Mouse (Mus musculus) R1 (cell line): ENCODE data around the gene Extl2.
A peak's percentile ranks its signal among the peaks of the same experiment; 100 is the strongest.

Source experiments
- DNase-seq: peaks from one replicate; pipeline ENCODE4 v3.0.0-alpha.2; 2018; ENCODE audit warnings: low read depth, low spot score

The Extl2 gene

DNA sequence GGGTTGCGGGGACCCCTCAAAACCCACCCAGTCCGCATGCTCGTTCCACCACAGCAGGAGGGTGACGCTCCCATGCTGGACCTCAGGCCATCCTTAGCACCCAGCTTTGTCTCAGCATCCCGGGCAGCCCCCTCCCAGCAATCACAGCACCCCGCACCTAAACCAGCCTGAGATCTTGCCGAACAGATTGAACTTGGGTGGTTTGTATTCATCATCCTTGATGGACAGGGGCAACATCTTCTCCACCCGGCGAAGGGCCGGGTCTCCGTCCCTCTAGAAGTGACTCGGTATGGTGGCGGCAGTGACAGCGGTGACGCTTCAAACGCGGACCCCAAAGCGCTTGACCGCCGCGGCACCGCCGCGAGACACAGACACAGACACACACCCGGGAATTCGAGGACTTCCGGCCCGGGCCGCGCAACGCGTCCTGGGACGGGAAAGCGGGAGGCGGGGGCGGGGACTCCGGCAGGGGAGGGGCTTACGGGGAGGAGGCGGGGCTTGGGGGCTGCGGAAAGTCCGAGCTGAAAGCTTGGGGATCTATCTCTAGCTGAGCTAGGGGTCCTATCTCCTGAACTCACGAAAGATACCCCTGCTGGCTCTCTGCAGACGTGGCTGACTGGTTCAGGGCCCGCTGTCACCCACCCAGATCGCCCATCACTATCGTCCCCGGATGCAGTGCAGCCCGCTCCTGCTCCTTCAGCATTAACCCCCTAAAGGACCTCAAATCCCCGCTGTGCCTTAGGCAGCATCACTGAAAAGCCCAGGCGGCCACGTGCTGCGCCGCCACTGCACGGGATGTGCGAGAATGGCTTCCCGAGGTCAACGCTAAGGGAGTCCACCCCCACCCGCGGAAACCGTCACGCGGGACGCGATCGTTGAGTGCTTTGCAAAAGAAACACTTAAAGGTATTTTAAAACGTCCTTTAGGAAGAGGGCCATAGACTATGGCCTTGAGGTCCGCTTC, at the start of gene Extl2, which contains the start of gene Slc30a7:
Extl2 (plus strand) TSS at position 485 of the 963 bp plus-strand sequence.
Slc30a7 (minus strand) TSS at position 429 of the 963 bp plus-strand sequence.
- peak; percentile 85 for DNase-seq

DNA sequence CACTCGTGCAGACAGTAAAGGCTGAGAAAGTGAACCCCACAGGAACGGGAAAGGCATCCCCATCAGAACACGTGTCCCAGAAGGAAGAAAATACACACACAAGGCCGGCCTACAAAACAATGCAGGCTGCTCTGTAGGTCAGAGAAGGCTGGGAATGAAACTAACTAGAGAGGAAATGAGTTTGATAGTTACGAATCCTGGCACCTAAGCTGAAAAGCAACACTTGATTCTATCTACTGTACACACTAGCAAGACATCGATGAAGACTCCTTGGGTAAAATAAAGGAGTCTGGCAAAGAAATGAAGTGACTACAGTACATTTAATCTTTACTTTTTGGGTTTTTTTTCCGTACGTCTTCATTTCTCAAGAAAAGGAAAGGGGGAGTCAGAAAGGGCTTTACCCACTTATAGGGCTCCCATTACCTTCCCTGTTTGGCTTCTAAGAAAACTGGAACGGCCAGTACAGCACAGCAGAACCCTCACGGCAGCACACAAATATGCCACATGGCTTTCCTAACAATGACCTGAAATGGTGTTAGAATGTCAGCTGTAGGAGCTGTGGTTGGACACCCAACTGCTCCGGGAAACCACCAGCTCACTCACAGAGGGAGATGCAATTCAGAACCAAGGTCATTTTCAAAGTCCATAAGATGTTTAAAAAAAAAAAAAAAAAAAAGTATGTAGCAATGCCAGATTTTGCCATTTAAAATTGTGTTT, 45.8 kb upstream of the Extl2 start:
- DNase-seq, result no peak

DNA sequence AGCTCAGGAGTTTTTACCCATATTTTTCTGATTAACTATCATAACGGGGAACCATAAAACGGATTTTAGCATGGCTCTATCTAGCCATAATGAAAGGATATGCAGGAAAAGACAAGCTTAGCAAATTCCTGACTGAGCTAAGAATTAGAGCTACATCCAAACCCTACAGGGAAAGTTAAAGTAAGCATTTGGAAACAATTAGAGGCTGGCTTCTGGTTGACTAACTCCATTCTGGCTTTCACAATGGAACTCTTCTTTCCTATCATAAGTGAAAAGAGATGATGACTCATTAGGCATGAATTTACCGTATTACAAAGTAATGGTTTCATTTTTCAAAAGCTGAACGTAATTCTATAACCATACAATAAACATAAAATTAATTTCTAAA, 45.2 kb upstream of the Extl2 start:
- no peak for DNase-seq

DNA sequence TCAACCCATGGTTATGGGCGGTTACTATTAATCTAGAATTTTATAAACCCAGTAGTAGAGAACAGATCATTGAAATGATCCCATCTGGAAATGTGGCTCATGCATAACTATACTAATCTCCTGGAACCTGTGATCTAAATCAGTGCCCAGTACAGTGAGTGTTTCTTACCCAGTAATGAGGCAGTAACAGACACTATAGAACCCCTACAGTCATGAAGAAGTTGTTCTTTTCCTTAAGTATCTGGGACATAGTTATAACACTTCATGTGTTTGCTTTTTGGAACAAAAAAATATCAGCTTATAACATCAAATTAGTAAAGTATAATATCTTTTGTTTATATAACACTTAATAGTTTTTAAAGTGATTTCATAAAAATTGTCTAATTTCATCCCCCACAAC, 43.7 kb upstream of the Extl2 start:
- no peak for DNase-seq

DNA sequence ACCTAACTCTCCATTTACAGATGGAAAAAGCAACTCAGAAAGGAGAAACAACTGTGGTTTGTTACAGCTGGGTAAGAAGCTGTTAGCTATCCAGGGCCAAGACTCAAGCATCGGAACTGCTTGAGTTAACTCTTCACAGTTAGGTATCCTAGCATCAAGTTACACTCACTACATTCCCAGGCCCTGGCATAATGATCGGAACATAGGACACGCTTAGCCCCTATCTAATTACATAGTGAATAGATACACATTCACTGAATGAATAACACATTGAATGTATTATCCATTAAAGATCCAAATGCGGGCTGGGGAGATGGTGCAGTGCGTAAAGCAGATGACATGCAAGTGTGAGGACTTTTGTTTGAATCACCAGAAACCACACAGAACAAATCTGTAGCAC, 43.2 kb upstream of the Extl2 start:
- DNase-seq, result no peak

DNA sequence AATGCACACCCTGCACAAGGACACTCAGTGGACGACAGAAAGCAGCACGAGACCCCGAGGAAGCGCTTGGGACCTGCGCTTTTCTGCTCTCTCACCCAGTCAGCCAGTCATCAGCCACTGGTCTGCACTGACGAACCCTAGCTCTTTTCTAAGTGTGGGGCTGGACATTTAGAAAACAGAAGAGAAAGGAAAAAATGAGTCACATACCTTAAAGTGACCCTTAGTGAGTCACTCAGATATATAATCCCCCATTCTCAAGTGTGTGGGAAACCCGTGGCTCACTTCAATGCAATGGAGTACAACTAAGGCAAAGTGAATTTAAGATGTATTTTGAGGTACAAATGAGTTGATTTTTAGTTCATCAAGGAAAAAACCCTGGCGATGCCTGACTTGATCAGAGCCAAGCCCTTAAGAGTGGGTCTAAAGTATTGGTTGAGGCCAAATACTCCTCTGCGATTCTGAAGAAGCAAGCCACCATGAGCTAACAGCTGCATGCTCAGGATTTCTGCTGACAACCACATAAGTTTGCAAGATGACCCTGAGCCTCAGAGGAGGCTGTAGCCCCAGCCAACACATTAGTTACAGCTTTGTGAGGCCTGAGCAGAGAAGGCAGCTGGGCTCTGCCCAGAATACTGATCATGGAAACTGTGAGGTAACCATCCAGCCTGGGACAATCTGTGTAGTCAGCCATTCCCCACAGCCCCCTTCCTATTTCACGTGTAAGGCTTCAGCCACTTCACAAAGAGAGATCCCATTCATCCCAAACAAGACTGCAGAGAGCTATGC, 38.3 kb upstream of the Extl2 start:
- no peak for DNase-seq

DNA sequence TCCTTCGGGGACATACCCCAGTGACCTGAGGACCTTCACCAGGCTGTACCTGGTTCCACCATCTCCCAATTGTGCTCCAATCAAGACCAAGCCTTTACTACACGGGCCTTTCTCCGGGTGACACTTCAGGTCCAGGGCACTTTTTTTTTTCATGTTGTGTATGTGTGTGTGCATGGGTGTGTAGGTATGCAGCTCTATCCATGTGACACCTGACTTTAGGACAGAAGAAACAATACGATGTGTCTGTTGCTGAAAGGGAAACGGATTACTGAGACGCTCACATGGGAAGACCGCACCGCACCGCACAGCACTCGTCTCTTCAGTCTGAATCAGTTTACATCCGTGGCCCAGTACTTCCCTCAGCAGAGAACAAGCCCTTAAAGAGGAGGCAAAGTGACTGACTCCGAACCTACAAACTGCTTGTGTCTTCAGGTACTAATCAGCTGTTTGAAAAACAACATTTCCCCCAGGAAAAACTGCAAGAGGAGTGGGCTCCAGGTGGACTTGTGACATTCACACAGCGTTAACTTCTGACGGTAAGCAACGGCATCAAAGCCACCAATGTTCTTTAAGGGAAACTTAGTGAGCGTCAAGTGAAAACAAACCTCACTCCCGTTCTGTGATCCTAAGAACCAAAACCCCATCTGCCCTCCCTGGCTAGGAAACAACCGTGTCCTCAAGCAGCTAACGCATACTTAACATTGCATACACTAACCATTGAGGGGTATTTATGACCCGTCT, 36.0 kb upstream of the Extl2 start:
- no peak for DNase-seq

DNA sequence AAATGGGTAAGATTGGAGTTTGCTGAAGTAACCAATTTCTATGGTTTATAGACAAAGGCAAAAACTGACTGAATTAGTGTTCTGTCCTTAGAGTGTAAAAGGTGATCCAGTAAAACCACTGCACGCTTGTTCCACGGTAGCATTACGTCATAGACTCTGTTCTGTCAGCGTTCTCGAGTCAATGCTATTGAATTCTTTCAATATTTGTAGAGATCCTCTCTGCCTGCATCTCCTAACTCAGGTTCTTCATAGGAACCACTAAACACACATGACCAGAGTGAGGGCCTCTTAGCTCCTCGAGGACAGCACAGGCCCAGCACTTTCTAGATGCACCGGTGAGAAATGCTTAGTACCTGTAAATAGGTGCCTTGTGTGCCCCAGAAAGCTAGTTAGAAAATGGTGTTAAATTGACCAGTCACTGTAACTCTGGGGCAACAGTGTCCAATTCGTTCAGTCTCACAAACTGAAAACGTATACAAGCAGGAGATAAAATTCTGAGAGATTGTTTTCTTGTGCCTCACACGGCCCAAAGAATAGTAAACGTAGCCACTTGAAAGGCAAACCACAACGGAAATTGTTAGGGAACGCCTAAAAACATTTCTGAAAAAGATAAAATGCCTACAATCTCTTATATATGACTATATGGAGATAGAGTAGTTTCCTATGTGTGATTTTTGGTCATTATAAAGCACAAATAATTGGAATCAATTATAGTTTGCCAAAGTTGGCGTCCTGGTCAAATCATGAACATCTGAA, 35.2 kb upstream of the Extl2 start:
- no peak for DNase-seq

DNA sequence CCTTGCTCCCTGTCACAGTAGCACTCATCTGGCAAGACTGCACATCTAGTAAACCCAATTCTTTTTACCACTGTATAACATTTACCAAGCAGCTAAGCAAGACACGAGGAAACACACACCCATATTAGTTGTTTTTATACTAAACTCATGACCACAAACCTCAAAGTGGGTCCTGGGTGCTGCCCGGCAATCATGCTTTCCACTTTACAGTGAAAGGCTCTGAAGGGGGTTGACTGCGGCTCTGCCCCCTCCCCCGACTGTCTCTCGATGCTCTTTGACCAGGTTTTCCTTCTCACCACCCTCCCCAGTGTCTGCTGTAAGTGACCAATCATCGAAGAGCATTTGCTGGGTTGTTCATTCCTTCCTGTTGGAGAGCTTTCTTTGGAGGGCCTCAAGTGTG, 33.0 kb upstream of the Extl2 start:
- DNase-seq, result no peak

DNA sequence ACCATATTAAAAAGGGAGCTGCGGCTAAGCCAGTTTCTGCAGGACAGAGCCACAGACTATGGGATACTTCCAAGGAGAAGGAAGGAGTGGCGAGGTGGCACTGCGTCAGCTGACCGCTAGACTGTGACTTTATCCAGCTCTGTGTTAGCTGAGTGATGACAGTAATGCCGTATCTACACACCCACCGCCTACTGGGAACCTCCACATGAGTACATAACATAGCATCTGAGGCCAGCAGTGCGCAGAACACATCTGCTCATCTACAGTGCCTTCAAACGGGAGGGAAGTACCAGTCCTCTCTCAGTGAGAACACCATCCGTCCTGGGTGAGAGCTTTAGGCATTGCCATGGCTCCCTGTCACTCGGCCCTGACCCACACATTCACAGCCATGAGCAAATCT, 32.3 kb upstream of the Extl2 start:
- no peak for DNase-seq

DNA sequence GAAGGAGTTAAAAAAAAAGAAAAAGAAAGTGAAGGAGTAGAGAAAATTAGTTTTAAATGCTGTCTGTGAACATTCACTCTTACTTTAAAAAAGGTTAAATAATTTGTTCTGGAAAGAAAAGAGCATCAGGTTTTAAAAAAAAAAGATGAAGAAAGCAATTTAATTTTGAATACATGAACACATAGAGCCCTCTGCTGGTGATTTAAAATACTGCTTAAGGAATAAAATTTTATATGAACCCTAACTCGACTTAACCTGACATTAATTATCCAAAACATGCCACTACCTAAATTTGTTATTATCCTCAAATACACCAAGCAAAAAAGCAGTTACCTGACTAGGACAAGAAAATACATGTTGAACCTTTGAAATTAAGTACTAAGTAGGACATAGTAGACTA, 28.3 kb upstream of the Extl2 start:
- DNase-seq, result no peak

DNA sequence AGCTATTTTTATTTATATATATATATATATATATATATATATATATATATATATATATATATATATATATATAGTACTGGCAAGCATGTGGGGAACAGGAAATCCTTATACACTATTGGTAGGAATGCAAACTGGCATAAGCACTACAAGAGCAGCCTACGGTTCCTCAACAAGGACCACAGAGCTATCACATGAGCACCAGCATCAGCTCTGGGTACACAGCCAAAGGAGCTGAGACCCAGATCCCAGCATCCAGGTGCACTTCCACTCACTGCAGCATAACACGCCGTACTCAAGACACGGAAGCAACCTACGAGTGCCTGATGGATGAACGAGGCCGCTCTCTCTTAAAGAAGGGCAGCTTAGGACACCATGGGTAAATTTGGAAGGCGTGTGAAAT, 24.0 kb upstream of the Extl2 start:
- no peak for DNase-seq

DNA sequence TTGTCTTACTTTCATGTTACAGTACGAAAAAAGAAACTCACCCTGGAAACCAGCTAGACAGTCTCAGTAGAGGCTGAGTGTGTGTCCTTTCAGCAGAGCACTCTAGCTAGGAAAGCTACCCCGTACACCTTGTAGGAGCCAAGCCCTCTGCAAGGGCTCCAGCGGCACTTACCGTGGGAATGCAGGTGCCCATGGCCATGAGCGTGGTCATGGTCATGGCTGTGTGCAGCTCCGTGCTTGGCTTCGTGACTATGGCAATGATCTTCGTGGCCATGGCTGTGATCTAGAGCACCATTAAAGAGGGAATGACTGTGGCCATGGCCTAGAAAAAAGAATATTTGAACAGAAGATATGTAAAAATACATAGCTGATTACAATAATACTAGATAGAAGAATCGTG, 22.6 kb upstream of the Extl2 start:
- no peak for DNase-seq

DNA sequence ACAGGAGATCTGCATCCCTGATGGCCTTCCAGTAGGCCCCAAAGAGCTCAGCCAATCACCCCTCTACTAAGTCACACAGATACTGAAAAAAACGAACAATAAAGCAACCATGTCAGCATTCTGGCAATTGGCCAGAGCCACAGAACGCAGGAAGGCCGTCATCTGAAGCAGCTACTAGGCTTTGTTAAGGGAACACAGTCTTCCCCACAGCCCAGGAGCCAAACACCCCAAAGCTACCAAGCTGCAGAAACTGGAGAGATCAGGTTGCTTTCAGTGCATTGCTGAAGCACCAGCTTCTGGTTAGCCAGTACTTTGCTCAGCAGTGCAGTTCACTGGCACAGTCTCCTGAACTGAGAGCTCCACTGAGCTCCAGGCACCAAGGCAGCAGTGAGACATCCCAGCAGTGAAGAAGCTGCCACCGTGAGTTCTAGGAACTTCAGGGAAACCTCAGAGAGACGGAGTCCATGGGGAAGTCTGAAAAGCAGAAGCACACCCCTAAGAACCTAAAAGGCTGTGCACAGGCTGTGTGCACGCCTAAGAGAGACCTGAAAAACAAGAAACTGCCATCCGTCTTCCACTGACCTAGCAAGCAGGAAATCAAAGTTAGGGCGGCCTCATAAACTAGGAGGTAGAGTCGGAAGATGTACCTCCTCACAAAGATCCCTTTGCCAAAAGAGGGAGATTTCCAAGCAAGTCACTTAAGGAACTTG, 21.9 kb upstream of the Extl2 start:
- DNase-seq, result no peak

DNA sequence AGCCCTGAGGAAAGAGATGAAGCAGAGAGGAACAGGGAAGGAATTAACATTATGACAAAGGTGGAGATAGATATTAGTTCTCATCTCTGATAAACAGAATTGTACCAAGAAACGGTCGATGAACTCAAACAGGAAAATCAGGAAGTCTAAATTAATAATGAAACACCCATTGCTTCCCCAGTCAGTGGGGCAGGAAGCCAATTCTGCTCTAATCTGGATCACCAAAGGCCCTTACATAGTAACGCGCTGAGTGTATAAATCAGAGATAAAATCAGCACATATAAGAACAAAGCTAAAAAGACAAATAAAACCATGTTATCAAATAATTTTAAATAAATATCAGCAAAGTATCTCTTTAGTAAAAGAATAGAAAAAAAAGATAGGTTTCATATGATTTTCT, 15.2 kb upstream of the Extl2 start:
- no peak for DNase-seq

DNA sequence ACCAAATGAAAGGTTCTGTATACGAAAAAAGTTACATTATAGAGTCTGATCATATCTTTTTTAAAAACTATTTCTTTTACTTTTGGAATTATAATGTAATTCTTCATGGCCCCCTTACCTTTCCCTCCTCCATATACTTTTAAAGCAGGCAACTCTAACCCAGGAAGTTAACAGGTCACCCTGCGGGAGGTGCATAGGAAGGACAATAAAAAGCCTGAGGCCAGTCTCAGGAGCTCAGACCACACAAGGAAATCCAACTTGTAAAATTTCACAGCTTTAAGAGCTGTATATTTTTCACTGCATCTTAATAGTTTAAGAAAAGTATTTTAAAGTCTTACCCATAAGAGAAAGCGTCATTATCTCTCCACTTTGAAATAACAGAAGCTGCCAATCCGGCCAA, 14.7 kb upstream of the Extl2 start:
- DNase-seq, result peak; percentile 13

DNA sequence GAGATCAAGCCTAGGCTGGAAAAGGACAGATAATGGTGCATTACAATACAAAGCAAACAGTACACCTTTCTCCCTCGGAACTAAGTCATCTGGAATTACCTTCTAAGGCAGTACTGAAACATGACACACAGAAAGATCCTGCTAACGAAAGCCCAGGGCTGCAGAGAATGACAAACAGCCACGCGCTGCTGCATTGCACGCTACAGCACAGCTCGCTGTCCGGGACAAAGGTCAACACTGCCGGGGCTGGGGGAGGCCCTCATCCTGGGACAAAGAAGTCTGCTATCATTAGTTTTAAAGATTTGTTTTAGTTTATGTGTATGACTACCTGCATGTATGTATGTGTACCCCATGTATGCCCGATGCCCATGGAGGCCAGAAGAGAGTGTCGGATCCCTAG, 14.2 kb upstream of the Extl2 start:
- DNase-seq, result peak; percentile 17

DNA sequence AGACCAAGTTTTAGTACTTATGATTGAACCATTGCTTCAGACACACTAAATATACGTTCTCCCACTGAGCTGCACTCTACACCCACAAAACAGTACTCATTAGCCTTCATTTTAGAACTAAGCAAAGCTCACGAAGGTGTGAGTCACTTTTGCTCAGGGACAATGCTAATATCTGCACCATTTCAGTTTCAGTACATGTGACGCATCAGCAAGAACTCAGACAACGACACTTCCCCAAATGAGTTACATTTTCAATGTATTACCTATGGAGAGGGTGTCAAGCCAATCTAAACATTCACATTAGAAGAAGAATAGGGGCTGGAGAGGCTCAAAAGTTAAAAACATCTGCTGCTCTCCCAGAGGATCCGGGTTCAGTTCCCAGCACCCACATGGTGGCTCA, 10.3 kb upstream of the Extl2 start:
- DNase-seq, result no peak

DNA sequence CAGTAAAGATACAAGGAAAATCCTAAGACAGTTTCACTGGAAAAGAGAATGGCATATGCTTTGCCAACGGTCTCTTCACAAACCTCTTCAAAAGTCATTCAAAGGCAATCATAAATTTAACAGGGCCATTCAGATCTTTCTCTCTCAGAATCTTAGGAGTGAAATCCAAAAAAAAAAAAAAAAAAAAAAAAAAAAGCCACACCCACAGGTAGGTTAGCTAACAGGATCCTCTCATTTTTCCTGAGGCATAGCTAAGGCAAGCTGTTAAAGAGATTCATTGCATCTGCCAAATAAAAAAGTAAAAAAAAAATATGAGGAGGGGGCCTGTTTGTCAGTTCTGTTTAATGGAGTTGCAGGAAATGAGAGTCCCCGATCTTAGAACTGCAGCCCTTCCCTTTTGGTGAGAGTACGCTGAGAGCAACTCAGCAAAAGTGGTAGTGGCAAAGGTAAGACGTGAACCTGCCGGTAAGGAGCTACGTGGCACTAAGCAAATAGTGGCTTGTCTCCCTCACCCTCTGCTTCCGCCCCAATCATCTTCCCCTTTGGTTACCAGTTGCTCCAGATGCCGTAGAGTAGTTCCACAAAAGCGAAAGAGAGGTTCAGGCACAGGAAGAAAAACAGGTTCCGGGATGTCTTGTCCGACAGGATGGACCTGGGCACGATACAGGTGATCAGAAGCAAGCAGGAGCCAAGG, 831 bp upstream of the Extl2 start:
- DNase-seq, result peak; percentile 59
